Mouse (Mus musculus) left cerebral cortex, adult 2 months (tissue): Measurements from ENCODE around the gene Prkaca. TPM values are rescaled to one million over a fixed set of nuclear protein-coding genes. Genes with fewer than 3 reads are reported as not detected.
"Not testable (repeated sequence)": the region's sequence is repeated elsewhere in the genome, so short reads cannot be mapped to it uniquely, and the experiment has no call there.

ENCODE experiments used
- DNase-seq, 2 experiments: peaks; one replicate each; pipeline ENCODE4 v3.0.0; 2021 to 2022; ENCODE audit warnings: low spot score in 2 of 2, mixed read lengths in 1 of 2; ENCODE audit errors: extremely low spot score in 1 of 2
- H3K27ac ChIP-seq: fragments of 200-600 bp; 2 replicates; pipeline ENCODE4 v1.8.1; 2022
- H3K4me3 ChIP-seq: fragments of 200-600 bp; 2 replicates; pipeline ENCODE4 v1.8.1; 2022
- CTCF ChIP-seq: fragments of 200-600 bp; IDR thresholded peaks from 2 replicates; pipeline ENCODE4 v1.8.1; 2022; ENCODE audit warnings: antibody characterized with exemption, mild to moderate bottlenecking, moderate library complexity
- intact Hi-C: fragments of 180-260 bp; cut with DNase I; formaldehyde crosslinking; loops from one replicate; pipeline ENCODE4 v1.15.1; 2025
- total RNA-seq, 2 experiments: library from RNA; stranded (reverse); gene quantifications; 2 replicates each; pipeline ENCODE4 v1.2.3; 2021

Gene Prkaca
- total RNA-seq, 2 experiments from 2014 or later: 236 to 250 TPM

DNA sequence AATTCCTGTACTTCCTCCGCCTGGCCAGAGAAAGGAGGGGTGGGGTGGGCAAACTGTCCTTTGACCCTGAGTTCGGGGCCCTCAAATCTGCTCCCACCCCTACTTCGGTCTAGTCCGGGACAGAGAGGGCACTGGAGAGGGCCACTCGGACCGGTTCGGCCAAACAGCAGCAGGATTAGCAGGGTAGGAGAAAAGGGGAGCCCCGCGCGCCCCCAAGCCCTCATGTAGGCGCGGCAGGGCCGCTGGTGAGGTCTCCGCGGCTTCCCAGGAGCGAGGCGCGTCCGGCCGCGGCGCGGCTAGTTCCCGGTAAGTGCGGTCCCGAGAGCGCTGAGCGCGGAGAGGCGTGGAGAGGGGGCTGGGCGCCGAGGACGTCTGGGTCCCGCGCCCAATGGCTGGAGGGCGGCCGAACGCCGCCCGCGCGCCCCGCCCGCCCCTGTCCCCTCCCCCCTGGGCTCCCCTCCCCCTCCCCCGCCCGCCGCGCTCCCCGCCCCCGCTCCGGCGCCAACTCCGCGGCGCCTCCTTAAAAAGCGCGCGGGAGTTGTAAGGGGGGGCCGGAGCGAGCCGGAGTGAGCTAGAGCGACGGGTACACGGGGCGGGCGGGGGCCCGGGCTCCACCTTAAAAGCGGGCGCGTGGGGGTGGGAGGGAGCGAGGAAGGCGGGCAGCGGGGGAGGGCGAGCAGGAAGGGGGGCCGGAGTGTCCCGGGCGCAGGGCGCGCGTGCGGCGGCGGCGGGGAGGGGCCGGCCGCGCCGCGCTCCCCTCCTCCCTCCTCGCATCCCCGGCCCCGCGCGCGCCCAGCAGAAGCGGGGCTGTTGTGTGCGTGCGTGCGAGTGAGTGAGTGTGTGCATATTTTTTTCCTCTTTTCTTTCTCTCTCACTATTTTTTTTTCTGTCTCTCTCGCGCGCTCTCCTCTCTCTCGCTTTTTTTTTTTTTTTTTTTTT is 24.0 kb downstream of the Prkaca start:
- TF ChIP-seq CTCF: no peak
- peak overlapping the region; percentile 63 for H3K4me3 ChIP-seq
- intact Hi-C loops: loop anchor here (2.0 kb wide), 2 partner anchors 42 to 98 kb away; partner anchors contain the start of genes Asf1b and Gm10644

DNA sequence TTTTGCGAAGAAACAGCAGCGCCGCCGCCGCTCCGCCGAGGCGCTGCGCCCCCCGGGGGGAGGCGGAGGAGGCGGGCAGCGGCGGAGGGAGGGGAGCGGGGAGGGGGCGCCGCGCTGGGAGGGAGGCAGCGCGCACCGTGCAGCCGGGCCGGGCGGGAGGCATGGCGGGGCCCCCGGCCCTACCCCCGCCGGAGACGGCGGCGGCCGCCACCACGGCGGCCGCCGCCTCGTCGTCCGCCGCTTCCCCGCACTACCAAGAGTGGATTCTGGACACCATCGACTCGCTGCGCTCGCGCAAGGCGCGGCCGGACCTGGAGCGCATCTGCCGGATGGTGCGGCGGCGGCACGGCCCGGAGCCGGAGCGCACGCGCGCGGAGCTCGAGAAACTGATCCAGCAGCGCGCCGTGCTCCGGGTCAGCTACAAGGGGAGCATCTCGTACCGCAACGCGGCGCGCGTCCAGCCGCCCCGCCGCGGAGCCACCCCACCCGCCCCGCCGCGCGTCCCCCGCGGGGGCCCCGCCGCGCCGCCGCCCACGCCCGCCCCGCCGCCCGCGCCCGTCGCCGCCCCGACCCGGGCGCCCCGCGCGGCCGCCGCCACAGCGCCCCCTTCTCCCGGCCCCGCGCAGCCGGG is 24.8 kb downstream of the Prkaca start, which contains the start of gene Samd1:
TSS of gene Samd1 (plus strand) at position 162 of the 631 bp plus-strand sequence.
- Histone ChIP-seq H3K4me3 (peak within 1 kb of the TSS; percentile 70), H3K27ac (peak within 1 kb of the TSS; percentile 86)
- intact Hi-C loops: loop anchor here (2.0 kb wide), 2 partner anchors 43 to 99 kb away; partner anchors contain the start of genes Asf1b and Gm10644
- TF ChIP-seq CTCF: no peak
- DNase-seq: peak in 1 of 2 experiments; percentile 64

More for the DNA sequence above, 24.0 kb downstream of the Prkaca start:
- peak overlapping the region; percentile 86 for H3K27ac ChIP-seq
- DNase-seq: peak; percentile 66 to 83

DNA sequence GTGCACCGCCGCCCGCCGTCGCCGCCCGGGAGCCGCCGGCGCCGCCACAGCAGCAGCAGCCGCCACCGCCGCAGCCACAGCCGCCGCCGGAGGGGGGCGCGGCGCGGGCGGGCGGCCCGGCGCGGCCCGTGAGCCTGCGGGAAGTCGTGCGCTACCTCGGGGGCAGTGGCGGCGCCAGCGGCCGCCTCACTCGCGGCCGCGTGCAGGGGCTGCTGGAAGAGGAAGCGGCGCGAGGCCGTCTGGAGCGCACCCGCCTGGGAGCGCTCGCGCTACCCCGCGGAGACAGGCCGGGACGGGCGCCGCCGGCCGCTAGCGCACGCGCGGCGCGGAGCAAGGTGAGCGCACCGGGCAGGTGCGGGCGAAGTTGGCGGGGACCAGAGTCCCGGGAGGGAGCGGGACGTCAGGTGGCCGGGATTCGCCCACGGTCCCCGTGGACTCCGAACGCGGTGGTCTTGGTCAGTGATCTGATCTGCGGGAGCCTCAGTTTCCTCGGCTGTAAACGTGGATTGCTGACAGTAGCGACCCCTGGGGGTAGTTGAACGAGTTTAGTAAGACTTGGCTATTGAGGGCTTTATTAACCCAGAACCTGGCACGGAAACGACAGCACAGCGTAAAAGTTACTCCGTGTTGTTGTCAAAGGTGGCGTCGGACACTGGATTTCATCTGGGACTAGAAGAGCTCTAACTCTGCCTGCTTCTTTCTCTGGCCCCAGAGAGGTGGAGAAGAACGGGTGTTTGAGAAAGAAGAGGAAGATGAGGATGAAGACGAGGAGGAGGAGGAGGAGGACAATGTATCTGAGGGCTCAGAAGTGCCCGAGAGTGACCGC is 25.7 kb downstream of the Prkaca start:
- intact Hi-C loops: no loop called here
- Histone ChIP-seq H3K4me3 (peak overlapping the region; percentile 70), H3K27ac (0 out of 2 replicates have a peak overlapping the region, but pooled peaks have one; percentile 25)
- peak; percentile 48 for TF ChIP-seq CTCF
- peak in 1 of 2 experiments; percentile 54 for DNase-seq

DNA sequence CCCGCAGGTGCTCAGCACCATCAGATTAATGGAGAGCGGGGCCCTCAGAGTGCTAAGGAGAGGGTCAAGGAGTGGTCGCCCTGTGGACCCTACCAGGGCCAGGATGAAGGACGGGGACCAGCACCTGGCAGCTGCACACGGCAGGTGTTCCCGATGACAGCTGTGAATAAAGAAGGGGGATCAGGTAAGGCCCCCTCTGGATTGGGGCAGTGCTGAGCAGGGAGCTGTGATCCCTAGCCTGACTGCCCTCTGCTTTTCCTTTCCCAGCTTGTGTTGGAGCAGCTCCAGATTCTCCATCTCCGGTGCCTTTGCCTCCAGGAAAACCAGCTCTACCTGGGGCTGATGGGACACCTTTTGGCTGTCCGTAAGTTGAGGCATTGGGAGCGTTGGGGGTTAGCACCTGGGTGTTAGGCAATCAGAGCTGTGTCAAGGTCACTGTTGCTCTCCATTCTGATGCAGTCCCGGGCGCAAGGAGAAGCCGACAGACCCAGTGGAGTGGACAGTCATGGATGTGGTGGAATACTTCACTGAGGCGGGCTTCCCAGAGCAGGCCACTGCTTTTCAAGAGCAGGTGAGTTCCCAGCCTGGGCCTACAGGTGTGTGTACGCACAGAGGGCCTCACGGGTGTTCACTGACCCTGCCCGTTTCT is 26.4 kb downstream of the Prkaca start:
- intact Hi-C loops: no loop called here
- no peak for DNase-seq
- Histone ChIP-seq H3K27ac (no peak overlapping the region), H3K4me3 (peak overlapping the region; percentile 70)
- no peak for TF ChIP-seq CTCF

DNA sequence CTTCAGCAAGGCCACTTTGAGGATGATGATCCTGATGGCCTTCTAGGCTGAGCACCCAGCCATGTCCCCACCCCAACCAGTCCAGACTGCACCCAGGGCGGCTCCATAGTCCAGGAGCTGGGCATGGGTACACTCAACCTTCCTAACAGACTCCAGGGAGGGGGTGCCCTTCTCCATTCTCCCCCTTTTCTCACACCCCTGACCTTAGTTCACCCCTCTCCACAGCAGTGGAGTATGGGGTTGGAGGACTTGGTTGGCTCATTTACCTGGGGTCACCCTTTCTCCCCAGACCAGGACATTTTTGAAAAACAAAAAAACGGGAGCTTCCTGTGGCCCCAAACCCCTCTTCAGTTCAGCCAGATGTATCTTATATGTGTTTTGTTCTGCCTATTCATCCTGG is 27.0 kb downstream of the Prkaca start:
- intact Hi-C loops: no loop called here
- no peak overlapping the region for H3K4me3 ChIP-seq
- no peak overlapping the region for H3K27ac ChIP-seq
- DNase-seq: no peak
- no peak for TF ChIP-seq CTCF

DNA sequence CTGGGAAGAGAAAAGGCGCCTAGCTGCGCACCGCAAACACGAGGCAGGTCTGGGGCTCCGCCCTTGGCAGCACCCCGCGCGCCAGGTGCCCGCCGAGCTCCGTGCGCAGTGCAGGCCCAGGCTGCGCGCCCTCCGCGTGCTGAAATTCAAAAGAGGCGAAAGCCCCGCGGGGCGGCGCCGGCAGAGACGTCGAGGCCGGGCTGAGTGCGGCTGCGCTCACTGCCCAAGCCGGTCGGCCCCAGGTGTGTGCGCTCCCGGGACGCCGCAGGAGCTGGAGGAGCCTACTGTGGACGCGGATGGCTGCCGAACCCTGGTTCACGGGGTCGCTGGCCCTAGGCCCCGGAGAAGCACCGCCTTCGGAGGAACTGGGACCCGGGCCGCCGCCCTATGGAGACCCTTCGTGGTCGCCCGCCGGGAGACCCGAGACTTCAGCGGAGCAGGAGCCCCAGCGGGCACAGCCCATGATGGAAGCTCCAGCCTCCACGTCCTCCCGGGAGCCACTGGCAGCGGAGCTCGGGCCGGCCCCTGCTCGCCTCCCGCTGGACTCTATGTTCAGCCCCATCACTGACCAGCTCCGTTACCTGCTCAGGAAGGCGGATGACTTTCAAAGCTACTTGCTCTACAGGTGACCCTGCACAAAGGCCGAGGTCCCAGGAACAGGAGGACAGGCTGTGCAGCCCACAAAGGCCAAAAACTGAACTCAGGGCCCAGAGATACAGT is 28.6 kb downstream of the Prkaca start, which contains the start of gene 1700067K01Rik:
TSS of gene 1700067K01Rik (plus strand) at position 222 of the 720 bp plus-strand sequence.
- no peak for DNase-seq
- no peak for TF ChIP-seq CTCF
- intact Hi-C loops: no loop called here
- Histone ChIP-seq H3K27ac (no peak within 1 kb of the TSS), H3K4me3 (no peak within 1 kb of the TSS)

DNA sequence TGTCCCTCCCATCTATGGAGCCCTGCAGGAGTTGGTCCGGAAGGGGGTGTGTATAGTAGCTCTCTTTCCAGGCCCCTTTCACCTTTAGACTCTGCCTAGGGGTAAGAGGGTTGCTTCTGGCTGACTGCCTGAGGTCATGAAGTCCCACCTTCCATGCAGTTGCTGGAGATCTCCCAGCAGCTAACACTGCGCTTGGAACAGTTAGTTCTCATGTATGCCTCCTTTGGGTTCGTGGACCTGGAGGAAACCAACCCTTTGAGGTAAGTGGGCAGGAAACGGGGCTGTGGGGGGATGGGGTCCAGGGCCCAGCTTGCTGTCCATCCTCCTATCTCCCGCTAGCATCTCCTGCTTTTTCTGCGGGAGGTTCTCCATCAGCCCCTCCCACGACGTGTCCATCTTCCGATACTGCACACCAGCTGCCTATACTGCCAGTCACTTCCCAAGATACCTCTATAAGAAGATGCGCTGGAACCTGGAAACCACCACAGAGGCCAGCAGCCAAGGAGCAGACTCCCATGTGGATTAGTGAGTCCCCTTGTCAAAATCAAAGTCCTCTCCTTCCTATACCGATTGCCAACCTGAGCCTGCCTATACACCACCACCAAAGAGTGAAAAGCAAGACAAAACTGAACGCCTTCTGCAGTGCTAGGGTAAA is 30.3 kb downstream of the Prkaca start:
- no peak overlapping the region for H3K4me3 ChIP-seq
- intact Hi-C loops: no loop called here
- no peak for TF ChIP-seq CTCF
- DNase-seq: no peak
- no peak overlapping the region for H3K27ac ChIP-seq

DNA sequence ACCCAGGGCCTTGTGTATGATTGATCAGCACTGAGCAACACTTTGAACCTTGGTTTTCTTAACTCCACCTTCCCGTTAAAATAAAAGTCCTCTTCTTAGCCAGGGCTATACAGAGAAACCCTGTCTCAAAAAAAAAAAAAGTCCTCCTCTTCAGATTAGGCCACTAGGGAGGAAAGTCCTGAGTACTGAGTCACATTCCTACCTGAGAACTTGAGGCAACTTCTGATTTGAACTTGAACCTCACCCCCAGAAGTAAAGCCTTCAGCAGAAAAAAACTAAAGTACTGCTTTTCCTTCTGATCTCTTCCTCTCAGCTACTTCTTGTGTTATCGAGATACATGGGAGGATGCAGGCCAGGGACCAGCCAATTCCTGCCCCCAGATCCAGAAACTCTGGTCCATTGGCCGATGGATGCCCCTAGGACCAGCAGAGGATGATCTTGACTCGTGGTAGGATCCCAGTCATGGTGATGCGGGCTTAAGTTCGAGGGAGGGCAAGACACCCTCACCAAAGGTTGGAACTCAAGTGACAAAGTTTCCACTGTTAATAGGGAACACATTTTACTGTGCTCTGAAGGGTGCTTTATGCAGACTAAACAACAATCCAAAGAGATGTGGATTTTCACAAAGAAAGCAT is 30.9 kb downstream of the Prkaca start:
- intact Hi-C loops: no loop called here
- TF ChIP-seq CTCF: no peak

DNA sequence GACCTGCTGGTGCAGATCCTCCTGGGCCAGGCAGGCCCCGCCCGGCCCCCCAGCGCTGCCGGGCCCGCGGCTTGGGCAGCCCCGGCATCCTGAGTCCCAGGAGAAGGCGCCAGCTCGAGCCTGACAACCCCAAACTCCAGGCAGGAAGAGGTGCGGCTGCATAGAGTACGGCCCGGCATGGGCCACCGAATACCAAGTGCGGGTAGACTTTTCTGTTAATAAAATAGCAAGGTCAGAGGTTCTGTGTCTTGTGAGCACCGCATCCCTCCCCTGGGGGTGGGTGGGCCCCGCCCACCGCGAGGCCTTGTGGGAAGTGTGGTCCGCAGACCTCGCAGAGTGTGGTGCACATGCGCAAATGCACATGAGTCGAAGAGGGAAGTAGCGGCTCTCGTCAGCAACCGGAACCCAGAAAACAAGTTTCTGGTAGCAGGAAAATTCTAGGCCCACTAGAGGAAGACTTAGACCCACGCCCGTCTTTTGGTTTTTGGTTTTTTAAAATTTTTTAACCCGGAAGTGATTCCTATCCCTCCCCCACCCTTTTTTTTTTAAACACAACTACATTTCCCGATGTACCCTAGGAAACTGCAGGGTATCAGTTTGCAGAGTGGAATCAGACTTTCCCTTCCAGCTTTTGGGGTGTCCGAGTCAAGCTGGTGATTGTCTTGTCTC is 31.9 kb downstream of the Prkaca start:
- peak; percentile 89 to 92 for DNase-seq
- peak overlapping the region; percentile 88 for H3K27ac ChIP-seq
- no peak for TF ChIP-seq CTCF
- intact Hi-C loops: no loop called here
- peak overlapping the region; percentile 84 for H3K4me3 ChIP-seq

More for the DNA sequence above, 30.9 kb downstream of the Prkaca start:
- Histone ChIP-seq H3K4me3 (peak overlapping the region; percentile 84), H3K27ac (peak overlapping the region; percentile 88)
- no peak for DNase-seq

DNA sequence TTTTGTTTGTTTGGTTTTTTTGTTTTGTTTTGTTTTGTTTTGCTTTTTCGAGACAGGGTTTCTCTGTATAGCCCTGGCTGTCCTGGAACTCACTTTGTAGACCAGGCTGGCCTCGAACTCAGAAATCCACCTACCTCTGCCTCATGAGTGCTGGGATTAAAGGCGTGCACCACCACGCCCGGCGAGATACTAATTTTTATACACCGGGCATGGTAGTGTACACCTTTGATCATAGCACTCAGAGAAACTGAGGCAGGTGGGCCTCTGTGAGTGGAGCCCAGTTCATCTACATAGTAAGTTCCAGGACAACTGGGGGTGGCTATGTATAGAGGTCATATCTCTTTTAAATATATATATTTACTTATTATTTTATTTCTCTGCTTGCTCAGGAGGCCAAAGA is 32.7 kb downstream of the Prkaca start:
- intact Hi-C loops, H3K4me3 ChIP-seq, H3K27ac ChIP-seq, DNase-seq: not testable (repeated sequence)
